Comparison of ENCODE assay signal across 19 mouse cellular contexts in genomic region chr1:187803566-187803965, GRCm38 (mm10).
A peak's percentile ranks its signal among the peaks of the same experiment; 100 is the strongest.
DNase-seq lines count a peak whose midpoint lies in the region; ATAC-seq lines count a peak whose summit lies in the region.
"Had no signal": no experiment of that assay in that cellular context is flagged by ENCODE, and none has a peak within 500 bp of the region (broad histone marks: within the 10 kb centered on the region; RNA-seq: fewer than 3 reads in every experiment).

No protein-coding gene starts in this region.

- WGBS in heart, embryonic 10.5 days: 46% methylated on average over 5 of the region's 5 CpGs
- 12% methylated on average over 5 of the region's 5 CpGs for WGBS in midbrain, embryonic 12.5 days
- WGBS in midbrain, embryonic 13.5 days: 25% methylated on average over 5 of the region's 5 CpGs

- H3K27ac ChIP-seq in heart, embryonic 10.5 days: 0 out of 2 replicates have a peak overlapping the region, but pooled peaks have one; percentile 52
- H3K27ac ChIP-seq in midbrain, embryonic 12.5 days (replicated peaks): no peak overlapping the region
- no peak overlapping the region for H3K27ac ChIP-seq in midbrain, embryonic 13.5 days
- H3K27ac ChIP-seq: forebrain, embryonic 13.5 days; hindbrain, postnatal 0 days; liver, embryonic 15.5 days; stomach, embryonic 15.5 days had no signal

- no peak overlapping the region; the same call in 1 of the 2 replicates for H3K4me2 ChIP-seq in midbrain, embryonic 12.5 days (replicated peaks)
- no peak overlapping the region for H3K4me2 ChIP-seq in midbrain, embryonic 13.5 days (replicated peaks)
- H3K4me2 ChIP-seq: forebrain, embryonic 13.5 days; liver, embryonic 15.5 days; stomach, embryonic 15.5 days had no signal

- H3K36me3 ChIP-seq in heart, embryonic 10.5 days: no peaks in the 10 kb centered on the region
- H3K36me3 ChIP-seq in midbrain, embryonic 12.5 days: no peaks in the 10 kb centered on the region
- H3K36me3 ChIP-seq in midbrain, embryonic 13.5 days: no peaks in the 10 kb centered on the region
- H3K36me3 ChIP-seq: liver, embryonic 15.5 days; stomach, embryonic 15.5 days had no signal

- H3K4me3 ChIP-seq in heart, embryonic 10.5 days: no peak overlapping the region
- H3K4me3 ChIP-seq in midbrain, embryonic 12.5 days: no peak overlapping the region
- H3K4me3 ChIP-seq in midbrain, embryonic 13.5 days (replicated peaks): no peak overlapping the region
- H3K4me3 ChIP-seq: forebrain, embryonic 13.5 days; liver, embryonic 15.5 days; myocyte; stomach, embryonic 15.5 days had no signal

- peaks cover 29% of the 10 kb centered on the region for H3K4me1 ChIP-seq in heart, embryonic 10.5 days
- peaks cover 13% of the 10 kb centered on the region for H3K4me1 ChIP-seq in midbrain, embryonic 12.5 days
- H3K4me1 ChIP-seq in midbrain, embryonic 13.5 days (replicated peaks): peaks cover 26% of the 10 kb centered on the region
- H3K4me1 ChIP-seq: liver, embryonic 15.5 days had no signal

- H3K27me3 ChIP-seq in heart, embryonic 10.5 days (ENCODE audit: insufficient read depth, poor library complexity, severe bottlenecking): no peaks in the 10 kb centered on the region
- H3K27me3 ChIP-seq in midbrain, embryonic 12.5 days: peaks cover 24% of the 10 kb centered on the region; the same call in 1 of the 2 replicates
- H3K27me3 ChIP-seq in midbrain, embryonic 13.5 days: 0 out of 2 replicates have a peak, but pooled peaks cover 5% of the 10 kb centered on the region
- H3K27me3 ChIP-seq: liver, embryonic 15.5 days; stomach, embryonic 15.5 days had no signal

- H3K9me3 ChIP-seq in heart, embryonic 10.5 days: no peaks in the 10 kb centered on the region
- H3K9me3 ChIP-seq in midbrain, embryonic 12.5 days: no peaks in the 10 kb centered on the region
- H3K9me3 ChIP-seq in midbrain, embryonic 13.5 days: no peaks in the 10 kb centered on the region
- H3K9me3 ChIP-seq: forebrain, embryonic 13.5 days; liver, embryonic 15.5 days; stomach, embryonic 15.5 days had no signal

- DNase-seq in heart, embryonic 10.5 days (ENCODE audit: low spot score): no peak
- no peak for DNase-seq in heart, postnatal 25 days (ENCODE audit: low spot score)
- DNase-seq in kidney, postnatal 36 days: peak; percentile 35 to 44
- no peak for DNase-seq in left cerebral cortex, postnatal 10 days (ENCODE audit: extremely low spot score in 1 of 2, low spot score in 2 of 2)
- no peak for DNase-seq in B cell, adult 2 months
- DNase-seq: adrenal gland, adult 8-10 months; cerebellum, adult 11 months; cerebellum, postnatal 14 days; gastrocnemius, postnatal 25 days; heart, postnatal 14 days; spleen, adult 18-20 months had no signal

- intact Hi-C loops in heart, postnatal 25 days (cut with DNase I): no loop called here
- intact Hi-C loops in left cerebral cortex, postnatal 10 days (cut with DNase I): no loop called here

- 0 out of 2 replicates have a peak, but pooled peaks have one; percentile 21 for ATAC-seq in midbrain, embryonic 12.5 days (ENCODE audit: low FRiP score, low read depth)
- ATAC-seq in midbrain, embryonic 13.5 days: no peak
- ATAC-seq: forebrain, embryonic 13.5 days; hindbrain, postnatal 0 days; lung, postnatal 0 days had no signal

- H3K9ac ChIP-seq in midbrain, embryonic 12.5 days (replicated peaks): no peak overlapping the region
- H3K9ac ChIP-seq in midbrain, embryonic 13.5 days (replicated peaks): no peak overlapping the region
- H3K9ac ChIP-seq: forebrain, embryonic 13.5 days; liver, embryonic 15.5 days; stomach, embryonic 15.5 days had no signal

Comparison
In these comparisons a context has a peak if more than half of its experiments do, and no peak if none do; other contexts are left out.
1. DNase-seq: peak in kidney, postnatal 36 days (2 of 2); none in heart, embryonic 10.5 days (single experiment), heart, postnatal 25 days (single experiment), left cerebral cortex, postnatal 10 days (0 of 2) and B cell, adult 2 months (0 of 2).